Mouse (Mus musculus) kidney, adult 8-10 months (tissue): Measurements from ENCODE around the gene Atf1.
"Not testable (repeated sequence)": the region's sequence is repeated elsewhere in the genome, so short reads cannot be mapped to it uniquely, and the experiment has no call there.

Experiments used
- DNase-seq, 2 experiments: peaks; one replicate each; pipeline ENCODE4 v3.0.0; 2022

The Atf1 gene

DNA sequence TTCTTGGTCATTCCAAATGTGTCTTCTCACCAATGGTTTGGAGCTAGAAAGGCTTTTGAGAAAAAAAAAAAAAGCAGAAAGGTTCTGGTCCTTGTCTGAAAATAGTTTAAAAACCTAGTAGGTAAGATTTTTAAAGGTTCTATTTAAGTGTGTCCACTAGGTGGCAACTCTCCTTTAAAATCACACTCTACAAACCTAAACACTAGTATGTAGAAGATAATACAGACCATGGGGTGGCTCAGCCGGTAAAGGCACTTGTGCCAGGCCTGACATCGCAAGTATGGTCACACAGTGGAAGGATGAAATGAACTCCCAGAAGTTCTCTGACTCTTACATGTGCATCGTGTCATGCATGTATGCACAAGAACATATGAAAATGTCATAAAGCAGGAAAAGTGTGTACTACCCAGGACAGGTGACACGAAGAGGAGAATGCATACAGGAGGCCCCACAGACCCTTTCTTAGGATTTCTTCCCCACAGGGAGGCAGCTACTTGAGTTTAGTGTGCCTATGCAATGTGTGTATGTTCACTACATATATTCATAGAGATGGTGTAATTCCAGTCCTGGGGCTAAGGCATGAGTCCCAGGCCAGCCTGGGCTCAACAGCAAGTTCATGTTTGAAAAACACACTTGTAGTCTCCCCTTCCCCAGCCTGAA lies 35.8 kb downstream of the Atf1 start:
- no peak for DNase-seq

DNA sequence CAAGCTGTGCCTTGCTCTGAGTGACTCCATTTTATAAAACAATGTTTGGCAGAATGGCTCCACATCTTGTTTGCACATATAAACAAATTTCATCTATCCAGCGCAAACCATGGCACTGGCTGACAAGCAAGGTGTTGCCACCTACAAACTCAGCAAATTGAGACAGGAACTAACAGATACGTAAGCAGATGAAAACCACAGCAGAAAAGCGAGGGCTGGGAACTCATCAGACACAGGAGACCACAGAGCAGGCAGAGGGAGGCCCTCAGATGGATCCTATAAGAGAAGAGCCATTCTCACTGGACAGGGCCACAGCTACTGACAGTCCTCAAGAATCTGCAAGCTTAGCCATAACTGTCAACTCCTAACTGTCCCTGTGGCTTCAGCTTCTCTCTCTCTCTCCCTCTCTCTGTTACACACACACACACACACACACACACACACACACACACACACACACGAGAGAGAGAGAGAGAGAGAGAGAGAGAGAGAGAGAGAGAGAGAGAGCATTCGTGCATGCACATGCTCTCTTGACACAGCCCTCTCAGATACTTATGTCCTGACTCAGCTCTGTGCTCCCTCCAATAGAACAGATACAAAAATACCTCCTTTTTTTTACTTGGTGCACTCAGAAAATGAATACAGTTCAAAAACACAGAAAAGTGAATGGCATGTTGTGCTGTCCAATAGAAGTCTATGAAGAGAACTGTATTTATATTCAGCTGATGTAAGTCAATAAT lies 38.1 kb downstream of the Atf1 start:
- no peak for DNase-seq

DNA sequence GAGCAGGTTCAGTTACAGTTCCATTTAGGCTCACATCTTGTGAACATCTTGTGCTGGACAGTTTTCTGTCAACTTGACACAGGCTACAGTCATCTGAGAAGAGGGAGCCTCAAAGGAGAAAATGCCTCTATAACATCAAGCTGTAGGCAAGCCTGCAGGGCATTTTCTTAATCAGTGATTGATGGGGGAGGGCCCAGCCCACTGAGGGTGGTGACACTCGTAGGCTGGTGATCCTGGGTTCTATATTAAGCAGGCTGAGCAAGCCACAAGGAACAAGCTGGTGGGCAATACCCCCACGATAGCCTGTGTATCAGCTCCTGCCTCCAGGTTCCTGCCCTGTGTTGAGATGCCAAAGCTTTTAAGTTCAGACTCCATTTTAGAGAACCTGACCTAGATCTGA lies 41.3 kb downstream of the Atf1 start:
- no peak for DNase-seq

DNA sequence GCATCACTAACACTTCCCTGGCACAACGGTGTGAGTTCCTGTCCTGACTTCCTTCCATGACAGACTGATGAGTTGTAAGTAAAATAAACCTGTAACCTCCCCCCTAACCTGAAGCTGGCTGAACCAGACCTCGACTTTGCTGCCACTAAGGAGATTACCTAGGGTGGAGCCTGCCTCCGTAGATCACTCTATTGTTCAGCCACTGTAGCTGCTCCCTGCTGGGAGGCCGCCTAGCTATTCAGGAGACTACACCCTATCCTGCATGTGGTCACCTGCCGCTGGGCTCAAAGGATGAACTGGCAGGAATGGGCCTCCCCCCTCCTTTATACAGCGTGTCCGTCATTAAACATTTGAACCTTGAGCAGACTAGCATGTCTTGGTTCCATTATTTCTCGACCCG lies 42.2 kb downstream of the Atf1 start:
- DNase-seq: peak; percentile 21 to 24

DNA sequence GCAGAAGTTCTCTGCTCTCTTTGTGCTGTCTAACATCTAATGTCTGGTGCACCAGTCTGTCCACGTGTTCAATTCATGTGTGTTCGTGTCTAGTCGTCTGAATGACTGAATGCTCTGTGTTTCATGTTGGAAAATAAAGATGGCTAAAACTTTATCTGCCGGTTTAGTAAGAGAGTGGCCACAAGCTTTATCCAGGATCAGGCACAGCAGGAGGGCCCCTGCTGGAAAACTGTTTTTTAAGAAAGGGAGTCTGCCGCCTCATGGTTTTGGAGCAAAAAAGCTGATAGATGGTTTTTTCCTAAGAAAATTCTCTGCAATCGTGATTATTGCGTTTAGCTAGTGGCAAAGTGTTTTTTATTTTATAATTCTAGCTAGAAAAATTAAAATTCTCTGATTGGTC lies 43.0 kb downstream of the Atf1 start:
- DNase-seq: not testable (repeated sequence)

DNA sequence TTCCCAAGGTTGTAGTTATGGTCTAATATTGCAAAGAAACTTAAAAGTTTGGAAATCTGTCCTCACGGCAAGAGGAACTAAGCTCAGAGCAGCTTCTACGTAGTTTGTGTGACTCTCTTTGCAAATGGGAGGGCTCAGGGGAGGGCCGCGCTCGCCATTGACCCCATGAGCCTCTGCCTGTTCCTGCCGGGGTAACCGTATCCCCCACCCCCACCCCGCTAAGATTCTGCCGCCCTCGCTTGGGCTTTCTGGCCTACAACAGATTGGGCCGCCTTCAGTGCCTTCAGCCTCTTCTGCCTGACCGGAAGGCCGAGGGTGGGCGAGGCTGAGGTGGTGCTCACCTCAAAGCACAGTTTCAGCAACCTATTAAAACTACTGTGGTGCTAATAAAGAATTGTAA lies 43.8 kb downstream of the Atf1 start:
- no peak for DNase-seq

DNA sequence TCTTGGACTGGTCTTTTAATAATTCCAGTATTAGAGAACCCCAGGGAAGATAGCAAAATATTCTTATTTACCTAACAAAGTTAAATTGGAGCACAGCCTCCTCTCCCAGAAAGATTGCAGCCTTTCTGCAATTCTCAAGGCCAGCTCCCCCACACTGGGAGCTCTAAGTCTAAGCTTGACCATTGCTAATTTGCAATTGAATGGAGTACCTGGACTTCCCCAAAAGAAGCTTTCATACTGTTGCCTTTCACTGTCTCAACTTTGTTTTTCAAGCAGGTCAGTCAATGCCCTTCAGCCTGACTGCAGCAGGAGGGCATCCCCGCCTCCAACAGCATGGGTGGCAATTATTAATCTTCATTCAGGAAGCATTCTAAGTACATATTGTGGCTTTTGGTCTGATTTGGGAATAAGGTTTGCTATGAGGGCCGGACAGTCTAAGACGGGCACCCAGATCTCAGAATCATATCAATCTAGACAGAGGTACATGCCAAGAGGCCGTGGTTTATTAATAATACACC lies 46.2 kb downstream of the Atf1 start:
- peak; percentile 41 to 48 for DNase-seq

DNA sequence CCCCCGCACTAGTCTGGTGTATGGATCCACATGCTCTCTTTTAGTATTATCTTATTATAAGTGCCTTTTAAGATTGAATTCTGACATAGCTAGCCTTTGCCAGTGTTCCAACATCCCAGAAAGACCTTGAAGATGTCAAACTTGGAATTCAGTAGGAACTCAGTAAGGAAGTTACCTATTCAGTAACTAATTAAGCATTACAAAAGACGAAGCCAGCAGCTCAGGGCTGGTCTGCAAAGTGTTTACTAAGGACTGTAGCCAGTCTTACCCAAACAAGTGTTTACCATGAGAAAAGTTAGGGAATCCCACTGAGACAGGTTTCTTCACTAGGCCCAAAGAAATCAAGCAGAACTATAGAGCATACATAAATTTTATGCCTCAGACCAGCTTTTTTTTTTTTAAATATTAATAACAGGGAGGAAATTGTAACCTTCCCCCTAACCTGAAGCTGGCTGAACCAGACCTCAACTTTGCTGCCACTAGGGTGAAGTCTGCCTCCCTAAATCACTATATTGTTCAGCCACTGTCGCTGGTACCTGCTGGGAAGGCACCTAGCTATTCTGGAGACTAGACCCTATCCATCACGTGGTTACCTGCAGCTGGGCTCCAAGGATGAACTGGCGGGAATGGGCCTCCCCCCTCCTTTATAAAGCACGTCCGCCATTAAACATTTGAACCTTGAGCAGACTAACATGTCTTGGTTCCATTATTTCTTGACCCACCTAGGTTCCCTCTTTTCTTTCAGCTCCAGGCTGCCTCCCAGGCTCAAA lies 47.4 kb downstream of the Atf1 start:
- peak; percentile 20 to 43 for DNase-seq

DNA sequence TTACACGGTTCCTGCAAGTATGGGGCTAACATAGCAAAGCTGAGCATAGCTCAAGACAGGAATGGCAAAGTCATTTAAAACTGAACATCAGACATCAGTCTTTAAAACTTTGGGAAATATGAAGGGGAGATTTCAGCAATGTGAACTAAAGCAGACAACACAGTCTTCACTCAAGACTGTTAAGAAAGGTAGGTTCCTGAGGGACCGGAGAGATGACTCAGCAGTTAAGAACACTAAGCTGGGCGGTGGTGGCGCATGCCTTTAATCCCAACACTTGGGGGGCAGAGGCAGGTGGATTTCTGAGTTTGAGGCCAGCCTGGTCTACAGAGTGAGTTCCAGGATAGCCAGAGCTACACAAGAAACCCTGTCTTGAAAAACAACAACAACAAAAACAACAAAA lies 48.8 kb downstream of the Atf1 start:
- DNase-seq: no peak

DNA sequence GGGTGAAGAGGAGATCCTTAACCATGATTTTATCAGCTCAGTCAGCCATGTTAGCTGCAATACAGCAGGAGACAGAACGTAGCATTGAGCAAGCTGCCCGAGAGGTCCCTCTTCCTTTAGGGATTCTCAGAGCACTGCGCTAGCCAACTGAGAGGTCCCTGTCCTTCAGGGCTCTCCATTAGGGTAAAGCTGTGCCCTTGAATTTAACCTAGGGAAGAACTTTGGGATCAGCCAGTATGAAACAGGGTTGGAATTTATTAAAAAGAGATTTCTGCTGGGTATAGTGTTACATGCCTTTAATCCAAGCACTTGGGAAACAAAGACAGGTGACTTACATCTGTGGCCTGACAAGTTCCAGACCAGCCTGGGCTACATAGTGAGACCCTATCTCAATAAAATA lies 50.0 kb downstream of the Atf1 start:
- DNase-seq: no peak

DNA sequence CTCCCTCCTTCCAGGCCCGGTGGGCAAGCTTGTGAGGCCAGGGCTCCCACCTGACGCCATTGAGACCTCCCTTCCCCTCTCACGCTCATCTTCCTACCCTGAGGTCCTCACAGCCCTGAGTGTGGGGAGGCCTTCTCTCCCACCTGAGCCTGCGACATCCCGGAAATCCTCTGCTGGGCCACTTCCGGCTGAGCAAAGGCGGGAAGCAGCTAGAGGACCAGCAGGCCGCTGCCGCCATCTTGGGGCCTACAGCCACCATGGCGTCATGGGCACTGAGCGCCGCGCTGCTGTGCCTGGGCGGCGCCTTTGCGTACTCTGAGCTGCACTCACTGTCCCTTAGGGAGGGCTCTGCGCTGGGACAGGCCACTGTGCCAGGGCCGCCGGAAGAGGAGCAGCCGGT lies 53.0 kb downstream of the Atf1 start, which contains the start of gene Tmprss12:
Gene Tmprss12 (plus strand): TSS at position 212 of the 400 bp plus-strand sequence.
- no peak for DNase-seq

DNA sequence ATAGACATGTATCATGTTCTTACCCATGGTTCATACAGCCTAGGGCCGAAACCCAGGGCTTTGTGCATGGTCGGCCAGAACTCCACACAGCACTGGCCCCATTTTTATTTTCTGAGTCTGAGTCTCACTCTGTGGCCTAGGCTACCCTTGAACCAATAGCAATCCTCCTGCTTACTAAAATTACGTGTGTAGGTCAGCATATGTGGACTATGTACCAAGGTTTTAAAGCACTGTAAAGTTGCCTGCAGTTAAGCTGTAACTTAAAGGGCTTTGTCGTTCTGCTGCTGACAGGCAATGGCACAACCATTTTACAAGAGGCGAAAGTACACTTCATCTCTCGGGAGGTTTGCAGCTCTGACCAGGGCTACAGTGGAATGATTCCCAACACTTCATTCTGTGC lies 61.4 kb downstream of the Atf1 start:
- no peak for DNase-seq

DNA sequence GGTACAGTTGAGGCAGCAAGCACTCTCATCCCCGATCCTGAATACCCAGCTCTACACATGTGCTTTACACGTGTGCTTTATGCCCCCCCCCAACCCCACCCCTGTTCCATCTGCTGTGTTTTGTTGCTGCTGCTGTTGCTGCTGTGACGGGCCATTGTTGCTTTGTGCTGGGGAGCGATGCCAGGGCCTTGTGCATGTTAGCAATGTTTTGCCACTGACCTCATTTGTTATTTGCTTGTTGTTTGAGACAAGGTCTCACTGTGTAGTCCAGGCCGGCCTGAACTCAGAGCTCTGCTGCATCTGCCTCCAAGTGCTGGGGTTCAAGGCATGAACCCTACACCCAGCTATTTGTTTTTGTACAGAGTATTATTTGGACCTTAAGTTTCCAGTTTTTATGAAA lies 63.2 kb downstream of the Atf1 start:
- DNase-seq: no peak

DNA sequence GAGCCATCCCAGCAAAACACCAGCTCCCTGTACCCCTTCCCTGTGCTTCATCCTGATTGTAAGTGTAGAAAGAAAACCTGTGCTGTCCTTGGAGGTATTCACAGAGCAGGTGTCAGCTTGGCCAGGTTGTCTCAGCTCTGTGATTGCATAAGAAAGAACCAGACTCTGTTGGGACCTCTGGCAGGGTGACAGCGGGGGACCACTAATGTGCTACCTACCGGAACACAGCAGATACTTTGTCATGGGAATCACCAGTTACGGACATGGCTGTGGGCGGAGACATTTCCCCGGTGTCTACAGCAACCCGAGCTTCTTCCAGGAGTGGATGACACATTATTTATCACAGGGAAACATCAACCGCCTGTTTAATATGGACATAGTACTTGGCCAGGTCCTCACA lies 64.7 kb downstream of the Atf1 start:
- DNase-seq: no peak

DNA sequence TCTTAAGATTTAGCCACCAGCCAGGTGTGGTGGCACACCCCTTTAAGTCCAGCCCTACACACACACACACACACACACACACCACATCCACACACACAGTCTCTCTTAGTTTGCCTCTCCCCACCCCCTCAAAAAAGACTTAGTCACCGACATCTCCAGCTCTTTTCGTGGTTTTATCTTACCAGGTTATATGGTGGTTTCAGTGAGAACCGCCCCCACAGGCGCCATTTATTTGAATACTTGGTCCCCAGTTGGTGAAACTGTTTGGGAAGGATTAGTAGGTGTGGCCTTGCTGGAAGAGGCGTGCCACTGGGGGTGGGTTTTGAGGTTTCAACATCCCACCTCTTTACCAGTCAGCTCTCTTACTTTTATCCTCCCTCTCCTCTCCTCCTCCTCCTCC lies 70.2 kb downstream of the Atf1 start:
- no peak for DNase-seq

DNA sequence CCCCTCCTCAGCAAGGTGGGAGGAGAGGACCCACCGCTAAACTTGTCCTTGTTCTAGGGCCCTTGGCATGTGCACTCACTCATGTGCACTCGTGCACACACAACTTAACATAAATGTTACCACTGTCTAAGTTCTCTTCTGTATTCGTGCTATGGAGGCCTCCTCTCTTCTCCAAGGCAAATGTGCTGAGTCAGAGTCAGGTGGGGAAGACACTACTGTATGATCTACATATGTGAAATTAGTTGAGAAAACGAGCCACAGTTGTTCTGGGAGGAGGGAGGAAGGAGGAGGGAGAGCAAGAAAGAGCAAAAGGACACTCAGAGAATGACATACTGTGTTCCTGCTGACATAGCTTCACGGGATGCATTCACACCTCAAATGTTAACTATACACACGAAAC lies 72.9 kb downstream of the Atf1 start:
- DNase-seq: no peak

DNA sequence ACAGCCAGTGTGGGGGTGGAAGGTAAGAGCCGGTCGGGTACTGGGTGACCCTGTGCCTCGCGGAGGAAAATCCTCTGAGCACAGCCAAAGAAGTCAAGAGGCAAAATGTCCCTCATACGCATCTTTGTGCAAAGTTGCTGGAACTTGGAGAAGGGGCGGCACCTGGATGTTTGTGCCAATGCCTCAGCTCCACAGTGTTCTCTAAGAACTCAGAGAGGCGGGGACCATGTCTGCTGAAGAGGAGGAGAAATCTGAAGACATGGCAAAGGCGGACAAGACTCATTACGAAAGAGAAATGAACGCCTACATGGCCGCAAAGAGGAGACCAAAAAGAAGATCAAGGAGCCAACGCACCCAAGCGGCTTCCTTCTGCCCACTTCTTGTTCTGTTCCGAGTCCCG lies 73.9 kb downstream of the Atf1 start:
- DNase-seq: peak; percentile 24 to 56

DNA sequence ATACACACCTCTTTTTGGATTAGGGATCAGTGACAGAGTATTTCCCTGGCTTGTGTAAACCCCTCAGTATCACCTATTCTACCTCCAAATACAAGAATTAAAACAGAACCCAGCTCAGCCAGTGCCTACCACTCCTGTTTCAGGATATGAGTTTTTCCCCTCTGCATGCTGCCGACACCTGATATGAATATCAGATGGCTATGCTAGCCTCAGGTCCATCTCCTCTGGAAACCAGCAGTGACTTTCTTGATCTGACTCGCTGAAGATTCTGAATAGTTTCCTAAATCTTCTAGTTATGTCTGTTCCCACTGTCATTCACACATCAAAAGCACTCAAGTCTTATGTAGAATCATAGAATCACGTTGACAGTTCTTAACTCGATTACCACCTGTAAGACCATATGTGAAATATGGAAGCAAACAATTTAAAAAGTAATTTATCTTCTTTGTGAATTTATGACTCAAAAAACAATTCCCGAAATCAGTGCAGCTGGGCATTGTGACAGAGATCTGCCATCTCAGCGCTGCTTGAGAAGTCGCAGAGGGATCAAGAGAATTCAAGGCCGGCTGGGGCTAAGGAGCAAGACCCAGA lies 75.9 kb downstream of the Atf1 start:
- DNase-seq: no peak

DNA sequence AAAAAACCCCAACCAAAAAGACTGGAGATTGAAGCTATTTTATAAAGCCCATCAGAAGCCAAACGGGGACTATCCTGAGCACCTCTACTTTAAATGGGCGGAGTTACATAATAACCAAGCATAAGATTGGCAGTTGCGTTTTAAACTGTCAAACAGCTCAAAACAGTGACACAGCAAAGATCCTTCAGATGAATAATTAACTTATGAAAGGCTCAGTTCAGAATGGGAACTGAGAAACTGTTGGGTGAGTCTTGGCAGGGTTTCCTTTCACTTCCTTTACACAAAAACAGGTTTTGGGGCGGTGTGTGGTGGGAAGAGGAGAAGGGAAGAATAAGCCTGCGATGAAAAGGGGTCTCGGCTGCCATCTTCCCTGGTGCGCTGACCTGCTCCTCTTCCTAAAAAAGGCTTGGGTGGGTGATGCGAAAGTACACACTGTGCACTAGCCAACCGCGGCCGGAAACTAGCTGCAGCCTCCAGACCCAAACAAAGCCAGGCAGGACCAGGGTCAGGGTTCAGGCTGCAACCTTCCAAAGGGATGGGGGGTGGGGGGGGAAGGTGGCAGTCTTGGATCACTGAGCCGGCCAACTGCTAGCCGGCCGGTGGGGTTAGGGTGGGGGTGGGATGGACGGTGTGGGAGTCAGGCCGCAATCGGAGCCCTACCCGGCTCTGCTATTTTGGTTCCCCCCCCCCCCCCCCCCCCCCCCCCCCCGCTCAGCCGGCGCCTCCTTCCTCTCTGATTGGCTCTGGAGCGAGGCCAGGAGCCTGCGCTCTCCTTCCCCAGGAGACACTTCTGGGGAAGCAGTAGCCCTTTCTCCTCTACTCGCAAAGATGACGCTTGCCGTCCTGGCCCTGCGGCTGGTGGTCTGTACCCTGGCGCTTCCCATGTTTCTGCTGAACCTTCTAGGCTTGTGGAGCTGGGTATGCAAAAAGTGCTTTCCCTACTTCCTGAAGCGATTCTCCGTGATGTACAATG lies 76.7 kb downstream of the Atf1 start, which contains the start of gene Mettl7a1:
Gene Mettl7a1 (plus strand): TSS at position 122 of the 973 bp plus-strand sequence.
- DNase-seq: peak; percentile 83 to 86

DNA sequence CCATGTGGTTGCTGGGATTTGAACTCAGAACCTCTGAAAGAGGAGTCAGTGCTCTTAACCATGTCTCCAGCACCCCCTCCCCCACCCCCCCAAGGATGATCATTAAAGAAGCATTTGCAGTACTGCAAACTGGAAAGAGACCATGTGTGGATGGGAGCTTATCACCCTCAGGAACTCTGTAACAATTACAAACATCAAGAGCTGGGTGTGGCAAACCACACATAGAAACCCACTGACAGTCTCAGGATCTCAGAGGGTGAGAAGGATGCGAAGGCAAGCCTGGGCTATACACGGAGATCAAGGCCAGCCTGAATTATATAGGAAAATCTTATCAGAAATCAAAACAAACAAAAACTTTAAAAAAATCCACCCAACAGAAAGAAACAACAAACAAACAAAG lies 78.6 kb downstream of the Atf1 start:
- DNase-seq: no peak

DNA sequence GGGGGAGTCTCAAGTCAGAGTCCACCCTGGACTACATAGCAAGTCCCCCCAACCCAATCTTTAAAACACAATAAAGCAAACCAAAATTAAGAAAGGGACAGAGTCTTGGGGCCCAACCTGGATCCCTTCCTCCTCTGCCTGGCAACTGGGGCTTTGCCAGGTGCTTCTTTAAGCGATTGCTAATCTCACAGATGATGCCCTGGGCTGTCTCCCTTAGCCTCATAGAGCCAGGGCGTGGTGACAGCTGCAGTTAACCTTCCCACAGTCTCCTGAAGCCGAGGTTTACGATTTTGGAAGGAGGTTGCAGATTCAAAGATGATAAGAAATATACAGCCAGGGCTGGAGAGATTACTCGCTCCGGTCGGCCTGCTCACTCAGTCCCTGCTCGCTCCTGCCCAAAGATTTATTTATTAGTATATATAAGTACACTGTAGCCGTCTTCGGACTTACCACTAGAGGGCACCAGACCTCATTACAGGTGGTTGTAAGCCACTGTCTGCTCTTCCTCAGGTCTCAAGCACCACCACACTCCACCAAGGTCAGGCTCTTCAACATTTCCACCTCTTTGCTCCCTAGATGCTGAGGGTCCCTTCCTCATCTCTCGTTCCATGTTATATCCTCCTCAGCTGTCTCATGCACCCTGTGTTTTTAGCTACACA lies 79.9 kb downstream of the Atf1 start:
- peak in 1 of 2 experiments; percentile 62 for DNase-seq
